In the genomic region with DNA sequence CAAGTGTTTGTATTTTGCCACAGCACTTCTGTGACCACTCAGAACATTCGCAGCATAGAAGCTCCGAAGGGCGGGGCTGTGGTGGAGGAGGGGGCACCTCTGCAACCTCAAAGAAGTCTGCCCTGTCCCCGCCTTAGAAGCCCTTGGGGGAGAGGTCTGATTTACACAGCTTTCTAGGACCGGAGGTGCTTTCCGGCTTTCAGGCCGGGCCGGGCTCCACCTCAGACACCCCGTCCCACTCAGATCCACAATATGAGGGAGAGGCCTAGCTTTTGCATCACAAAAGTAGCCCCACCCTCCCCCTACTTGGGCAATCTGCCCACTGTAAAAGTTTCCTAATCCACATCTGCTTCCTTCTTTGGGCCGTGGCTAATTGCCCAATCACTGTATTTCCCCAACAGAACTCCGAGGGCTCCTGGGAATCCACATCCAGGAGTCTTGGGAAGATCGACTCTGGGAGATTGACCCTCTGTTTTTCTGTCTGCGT, we compare ENCODE assay signal across 8 mouse cellular contexts. TPM values are rescaled to one million over a fixed set of nuclear protein-coding genes. Genes with fewer than 3 reads are reported as not detected.
DNase-seq lines count a peak whose midpoint lies in the region; ATAC-seq lines count a peak whose summit lies in the region.
"Had no signal": no experiment of that assay in that cellular context is flagged by ENCODE, and none has a peak within 500 bp of the region (broad histone marks: within the 10 kb centered on the region; RNA-seq: fewer than 3 reads in every experiment).

No protein-coding gene starts in this region.

- H3K27me3 ChIP-seq in embryonic facial prominence, embryonic 13.5 days = peaks cover 25% of the 10 kb centered on the region
- peaks cover 27% of the 10 kb centered on the region for H3K27me3 ChIP-seq in heart, embryonic 13.5 days (replicated peaks)
- H3K27me3 ChIP-seq in kidney, embryonic 16.5 days (ENCODE audit: insufficient read depth, low read length) = peaks cover 9% of the 10 kb centered on the region

- H3K4me2 ChIP-seq in embryonic facial prominence, embryonic 13.5 days = peak overlapping the region; percentile 54
- peak overlapping the region; percentile 44 for H3K4me2 ChIP-seq in heart, embryonic 13.5 days
- H3K4me2 ChIP-seq in kidney, embryonic 16.5 days (replicated peaks; ENCODE audit: low read depth, low read length) = peak overlapping the region; percentile 41

- H3K4me3 ChIP-seq in embryonic facial prominence, embryonic 13.5 days = peak overlapping the region; percentile 17; the same call in 1 of the 2 replicates
- H3K4me3 ChIP-seq in heart, embryonic 13.5 days = 0 out of 2 replicates have a peak overlapping the region, but pooled peaks have one; percentile 11
- peak overlapping the region; percentile 20 for H3K4me3 ChIP-seq in kidney, embryonic 16.5 days (ENCODE audit: low read length)
- H3K4me3 ChIP-seq: megakaryocyte, embryonic 14.5 days had no signal

- H3K27ac ChIP-seq in embryonic facial prominence, embryonic 13.5 days = peak overlapping the region; percentile 57
- no peak overlapping the region for H3K27ac ChIP-seq in heart, embryonic 13.5 days (replicated peaks)
- H3K27ac ChIP-seq in kidney, embryonic 16.5 days (ENCODE audit: low read length) = no peak overlapping the region

- H3K9ac ChIP-seq in embryonic facial prominence, embryonic 13.5 days = peak overlapping the region; percentile 40
- H3K9ac ChIP-seq in heart, embryonic 13.5 days = peak overlapping the region; percentile 60
- peak overlapping the region; percentile 31 for H3K9ac ChIP-seq in kidney, embryonic 16.5 days (replicated peaks; ENCODE audit: low read length)

- H3K36me3 ChIP-seq in embryonic facial prominence, embryonic 13.5 days = no peaks in the 10 kb centered on the region
- no peaks in the 10 kb centered on the region for H3K36me3 ChIP-seq in heart, embryonic 13.5 days
- H3K36me3 ChIP-seq in kidney, embryonic 16.5 days (ENCODE audit: insufficient read depth, low read length) = no peaks in the 10 kb centered on the region

- 2% methylated on average over 13 of the region's 13 CpGs for WGBS in embryonic facial prominence, embryonic 13.5 days
- WGBS in heart, embryonic 13.5 days = 8% methylated on average over 13 of the region's 13 CpGs
- 5% methylated on average over 13 of the region's 13 CpGs for whole genome bisulfite sequencing in kidney, embryonic 16.5 days

- H3K9me3 ChIP-seq in embryonic facial prominence, embryonic 13.5 days = no peaks in the 10 kb centered on the region
- H3K9me3 ChIP-seq in heart, embryonic 13.5 days = no peaks in the 10 kb centered on the region
- no peaks in the 10 kb centered on the region for H3K9me3 ChIP-seq in kidney, embryonic 16.5 days (ENCODE audit: low read length)
- H3K9me3 ChIP-seq: megakaryocyte, embryonic 14.5 days had no signal

- peak; percentile 98 for DNase-seq in adipocyte (ENCODE audit: low spot score)
- DNase-seq in testis, postnatal 10 days (ENCODE audit: low spot score) = peak; percentile 84
- no peak for DNase-seq in right cerebral cortex, postnatal 4 days

- peak; percentile 70; the same call in 1 of the 2 replicates for ATAC-seq in embryonic facial prominence, embryonic 13.5 days (ENCODE audit: insufficient number of reproducible peaks, insufficient read depth, low FRiP score, low TSS enrichment, low read depth)
- ATAC-seq in heart, embryonic 13.5 days (ENCODE audit: extremely low read depth, insufficient number of reproducible peaks, low FRiP score, low TSS enrichment) = peak; percentile 29; the same call in 1 of the 2 replicates
- peak; percentile 72 for ATAC-seq in kidney, embryonic 16.5 days (ENCODE audit: low FRiP score, low TSS enrichment)
- ATAC-seq in megakaryocyte progenitor cell, adult 5-6 weeks (replicated peaks; ENCODE audit: poor library complexity) = peak; percentile 52

- H3K4me1 ChIP-seq in embryonic facial prominence, embryonic 13.5 days = peaks cover 19% of the 10 kb centered on the region
- H3K4me1 ChIP-seq in heart, embryonic 13.5 days = peaks cover 31% of the 10 kb centered on the region
- H3K4me1 ChIP-seq in kidney, embryonic 16.5 days (ENCODE audit: insufficient read depth, low read length) = peaks cover 17% of the 10 kb centered on the region

RNA-seq across cellular contexts. Expression of a gene that starts 4.3 kb away (rescaled TPM):
- 0.11 and 0.48 TPM in 2 replicates for polyA plus RNA-seq in embryonic facial prominence, embryonic 13.5 days (2015; fragmentation: Nextera tagmentation; extraction: Ambion mirVana)
- polyA plus RNA-seq in heart, embryonic 13.5 days (2015; fragmentation: Nextera tagmentation; extraction: Ambion mirVana) = 0.08 and 0.28 TPM in 2 replicates
- polyA plus RNA-seq in kidney, embryonic 16.5 days (2015; fragmentation: Nextera tagmentation; extraction: Ambion mirVana) = 0.12 TPM in 1 of 2 replicates, not detected in the other
- not detected in 2 replicates for total RNA-seq in megakaryocyte progenitor cell, adult 5-6 weeks (2015)
- not detected in 2 replicates for total RNA-seq in megakaryocyte progenitor cell, adult 5-6 weeks (2017)

RNA-seq across cellular contexts. Expression of a gene that starts 15.5 kb away (rescaled TPM):
- 98.7 and 109 TPM in 2 replicates for polyA plus RNA-seq in embryonic facial prominence, embryonic 13.5 days (2015; fragmentation: Nextera tagmentation; extraction: Ambion mirVana)
- polyA plus RNA-seq in heart, embryonic 13.5 days (2015; fragmentation: Nextera tagmentation; extraction: Ambion mirVana) = 56.2 and 56.5 TPM in 2 replicates
- polyA plus RNA-seq in kidney, embryonic 16.5 days (2015; fragmentation: Nextera tagmentation; extraction: Ambion mirVana) = 111 TPM in 2 replicates
- 27.2 and 28.8 TPM in 2 replicates for total RNA-seq in megakaryocyte progenitor cell, adult 5-6 weeks (2015)
- total RNA-seq in megakaryocyte progenitor cell, adult 5-6 weeks (2017) = 22.4 and 26.3 TPM in 2 replicates

RNA-seq across cellular contexts. Expression of a gene that starts 37.7 kb away (rescaled TPM):
- polyA plus RNA-seq in embryonic facial prominence, embryonic 13.5 days (2015; fragmentation: Nextera tagmentation; extraction: Ambion mirVana) = 36.0 and 42.7 TPM in 2 replicates
- 22.0 and 23.9 TPM in 2 replicates for polyA plus RNA-seq in heart, embryonic 13.5 days (2015; fragmentation: Nextera tagmentation; extraction: Ambion mirVana)
- polyA plus RNA-seq in kidney, embryonic 16.5 days (2015; fragmentation: Nextera tagmentation; extraction: Ambion mirVana) = 41.4 and 42.8 TPM in 2 replicates
- total RNA-seq in megakaryocyte progenitor cell, adult 5-6 weeks (2015) = 17.6 and 21.3 TPM in 2 replicates
- total RNA-seq in megakaryocyte progenitor cell, adult 5-6 weeks (2017) = 29.9 and 33.6 TPM in 2 replicates

RNA-seq across cellular contexts. Expression of a gene that starts 46.2 kb away (rescaled TPM):
- polyA plus RNA-seq in embryonic facial prominence, embryonic 13.5 days (2015; fragmentation: Nextera tagmentation; extraction: Ambion mirVana) = 1.6 and 2.1 TPM in 2 replicates
- 1.2 and 1.4 TPM in 2 replicates for polyA plus RNA-seq in heart, embryonic 13.5 days (2015; fragmentation: Nextera tagmentation; extraction: Ambion mirVana)
- polyA plus RNA-seq in kidney, embryonic 16.5 days (2015; fragmentation: Nextera tagmentation; extraction: Ambion mirVana) = 1.2 TPM in 2 replicates
- 0.90 and 1.7 TPM in 2 replicates for total RNA-seq in megakaryocyte progenitor cell, adult 5-6 weeks (2015)
- total RNA-seq in megakaryocyte progenitor cell, adult 5-6 weeks (2017) = 0.27 TPM in 1 of 2 replicates, not detected in the other

RNA-seq across cellular contexts. Expression of a gene that starts 53.5 kb away (rescaled TPM):
- 13.6 and 13.7 TPM in 2 replicates for polyA plus RNA-seq in embryonic facial prominence, embryonic 13.5 days (2015; fragmentation: Nextera tagmentation; extraction: Ambion mirVana)
- 7.7 and 8.6 TPM in 2 replicates for polyA plus RNA-seq in heart, embryonic 13.5 days (2015; fragmentation: Nextera tagmentation; extraction: Ambion mirVana)
- 11.8 and 13.1 TPM in 2 replicates for polyA plus RNA-seq in kidney, embryonic 16.5 days (2015; fragmentation: Nextera tagmentation; extraction: Ambion mirVana)
- total RNA-seq in megakaryocyte progenitor cell, adult 5-6 weeks (2015) = 15.0 and 15.6 TPM in 2 replicates
- total RNA-seq in megakaryocyte progenitor cell, adult 5-6 weeks (2017) = 16.5 and 16.8 TPM in 2 replicates
